Mouse (Mus musculus) heart, adult 2 months (tissue): ENCODE measurements around the gene Ipo11.
"Not testable (repeated sequence)": the region's sequence is repeated elsewhere in the genome, so short reads cannot be mapped to it uniquely, and the experiment has no call there.

ENCODE experiments used
- CTCF ChIP-seq: fragments of 200-600 bp; IDR thresholded peaks from 2 replicates; pipeline ENCODE4 v1.8.1; 2022; ENCODE audit warnings: antibody characterized with exemption, mild to moderate bottlenecking, moderate library complexity
- POLR2A ChIP-seq: fragments of 200-500 bp; IDR thresholded peaks from 2 replicates; pipeline ENCODE4 v1.6.1; 2011; ENCODE audit warnings: mild to moderate bottlenecking, low read depth, low read length, control low read depth; ENCODE audit not compliant: insufficient read depth

DNA sequence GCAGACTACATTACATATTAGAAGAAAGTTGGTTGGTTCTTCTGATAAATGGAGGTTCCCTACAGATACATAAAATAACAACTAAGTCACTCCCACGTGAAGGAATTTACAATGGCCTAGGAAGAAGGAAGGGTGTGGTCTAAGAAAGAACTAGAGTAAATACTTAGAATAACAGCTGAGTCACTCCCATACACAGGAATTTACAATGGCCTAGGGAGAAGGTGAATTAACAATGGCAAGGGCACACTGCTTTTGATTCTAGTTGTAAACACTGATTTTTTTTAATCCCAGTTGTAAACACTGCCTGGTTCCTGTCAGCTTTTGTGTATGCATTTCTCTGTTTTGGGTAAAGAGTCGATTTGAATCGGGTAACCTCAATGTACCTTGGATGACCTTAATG lies 10.8 kb downstream of the Ipo11 start:
- TF ChIP-seq POLR2A, CTCF: not testable (repeated sequence)
